Mouse (Mus musculus) megakaryocyte, embryonic 14.5 days (primary cell): ENCODE data around the gene Asgr1.

Source experiments
- FLI1 ChIP-seq: IDR thresholded peaks from 2 replicates; pipeline ENCODE4 v1.6.1; 2012; ENCODE audit warnings: low read length, inconsistent platforms, mixed read lengths
- GATA1 ChIP-seq: IDR thresholded peaks from 3 replicates; pipeline ENCODE4 v1.6.1; 2012; ENCODE audit warnings: mixed read lengths, low read length, inconsistent platforms, borderline replicate concordance

DNA sequence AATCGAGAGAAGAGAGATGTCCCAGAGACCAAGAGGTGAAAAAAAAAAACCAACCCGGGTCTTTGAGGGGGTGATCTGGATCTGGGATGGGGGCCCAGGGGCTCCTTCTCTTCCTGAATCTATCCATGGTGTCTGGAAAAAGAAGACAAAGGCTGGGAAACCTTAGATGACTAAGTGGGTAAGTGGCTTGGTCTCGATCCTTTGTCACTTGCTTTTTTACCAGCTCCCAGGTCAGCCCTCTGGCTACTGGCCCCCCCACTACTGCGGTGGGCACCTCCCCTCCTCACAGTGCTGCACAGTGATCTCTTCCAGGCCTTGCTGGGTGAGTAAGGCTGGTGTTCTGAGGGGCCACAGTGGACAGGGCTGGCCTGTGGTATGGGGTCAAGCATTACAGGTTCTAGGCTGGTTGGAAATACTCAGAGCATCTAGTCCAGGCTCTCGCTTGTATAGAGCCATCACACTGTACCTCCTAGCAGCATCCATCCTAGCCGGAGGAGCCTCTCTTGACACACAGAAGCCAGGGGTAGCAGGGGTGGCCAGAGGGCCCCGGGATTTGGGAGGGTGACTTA is 36.6 kb upstream of the Asgr1 start:
- TF ChIP-seq GATA1 (no peak), FLI1 (no peak)
